Mouse (Mus musculus): ENCODE measurements around the gene Slc16a10. TPM values are rescaled to one million over a fixed set of nuclear protein-coding genes. Genes with fewer than 3 reads are reported as not detected.

Slc16a10 gene
- polyA plus RNA-seq, 1 experiment = 114 TPM

DNA sequence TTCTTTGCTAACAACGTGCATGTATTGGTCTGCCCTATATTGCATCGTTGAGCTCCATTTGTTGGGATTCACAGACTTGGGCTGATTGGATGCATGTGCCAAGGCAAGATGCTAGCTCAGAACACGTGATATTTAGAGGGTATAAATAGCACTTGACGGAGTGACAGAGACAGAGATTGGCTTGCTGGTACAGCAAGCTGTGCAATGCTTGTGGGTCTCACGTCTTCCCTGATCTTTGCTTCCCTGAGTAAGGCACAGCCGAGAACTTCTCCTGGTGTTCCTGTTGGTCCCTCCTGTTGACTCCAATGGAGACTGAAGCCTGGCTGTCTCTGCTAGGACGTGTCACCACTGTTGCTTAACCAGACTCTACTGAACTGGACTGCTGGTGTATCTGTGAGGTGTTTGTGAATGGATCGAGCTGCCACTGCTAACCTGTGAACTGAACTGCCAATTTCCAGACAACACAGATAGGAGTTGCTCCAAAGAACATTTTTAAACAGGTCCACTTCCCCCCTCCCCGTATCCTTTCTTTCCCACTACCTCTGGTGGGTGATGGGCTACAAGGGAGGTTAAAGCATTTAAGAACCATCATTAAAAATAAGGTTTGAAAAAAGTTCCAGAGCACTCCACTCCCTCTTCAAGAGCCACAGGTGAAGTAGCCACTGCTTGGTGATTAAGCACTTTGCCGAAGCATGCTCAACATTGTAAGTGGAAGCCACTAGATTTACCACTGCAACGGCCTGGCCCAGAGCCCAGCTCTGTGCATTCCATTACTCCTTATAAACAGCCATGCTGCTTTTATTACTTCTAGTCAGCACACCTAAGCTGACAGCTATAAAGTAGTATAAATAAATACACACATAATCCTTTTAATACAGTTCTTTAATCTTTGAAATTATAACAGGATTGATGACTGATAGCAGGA, 51.3 kb downstream of the Slc16a10 start:
- 64% methylated on average over 11 of the region's 11 CpGs for WGBS
- Histone ChIP-seq H3K27me3 (ENCODE audit: control insufficient read depth, insufficient read depth, low read length) (no peaks in the 10 kb centered on the region), H3K4me3 (ENCODE audit: low read depth, low read length) (no peak overlapping the region), H3K4me1 (ENCODE audit: control insufficient read depth, insufficient read depth, insufficient read length, low read length) (peaks cover 17% of the 10 kb centered on the region), H3K36me3 (ENCODE audit: control insufficient read depth, insufficient read depth, low read length) (no peaks in the 10 kb centered on the region), H3K27ac (ENCODE audit: insufficient read depth, low read depth, low read length) (no peak overlapping the region)
- TF ChIP-seq POLR2A (IDR thresholded peaks at IDR 0.05; ENCODE audit: low read depth, low read length) = no peak
- TF ChIP-seq CTCF (IDR thresholded peaks at IDR 0.05; ENCODE audit: extremely low read depth, insufficient read length, insufficient replicate concordance, low read depth, low read length) = no peak

DNA sequence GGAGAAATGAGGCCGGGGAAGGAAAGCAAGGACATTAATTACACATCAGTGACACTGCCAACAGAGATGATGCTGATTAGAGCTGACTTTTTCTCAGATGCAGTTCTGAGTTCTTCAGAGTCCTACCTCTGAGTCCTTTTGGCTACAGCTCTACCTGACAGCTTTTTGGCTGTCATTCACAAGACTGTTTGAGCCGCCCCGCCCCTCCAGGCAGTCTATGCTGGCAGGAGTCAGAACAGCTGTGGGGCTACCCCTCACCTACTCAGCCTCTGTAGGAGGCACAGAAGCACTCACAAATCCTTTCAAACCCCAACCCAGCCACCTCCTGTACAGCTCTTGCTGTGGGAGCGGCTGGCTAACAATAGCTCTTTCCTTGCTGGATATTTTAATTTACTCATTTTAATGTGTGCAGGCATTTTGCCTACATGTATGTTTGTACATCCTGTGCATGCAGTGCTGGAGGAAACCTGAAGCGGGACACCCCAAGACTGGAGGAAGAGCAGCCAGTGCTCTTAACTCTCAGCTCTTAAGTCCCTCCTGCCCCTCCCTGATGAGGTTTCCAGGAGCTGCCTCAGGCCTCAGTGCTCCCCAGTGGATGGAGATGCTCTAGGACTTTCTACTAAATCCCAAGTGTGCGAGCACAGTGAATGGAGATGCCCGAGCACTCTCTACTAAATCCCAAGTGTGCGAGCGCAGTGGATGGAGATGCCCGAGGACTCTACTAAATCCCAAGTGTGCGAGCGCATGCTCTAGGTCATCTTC, 57.5 kb downstream of the Slc16a10 start:
- H3K36me3 ChIP-seq (ENCODE audit: control insufficient read depth, insufficient read depth, low read length) = peaks cover 7% of the 10 kb centered on the region
- H3K4me3 ChIP-seq (ENCODE audit: low read depth, low read length) = no peak overlapping the region
- peaks cover 13% of the 10 kb centered on the region for H3K4me1 ChIP-seq (ENCODE audit: control insufficient read depth, insufficient read depth, insufficient read length, low read length)
- 79% methylated on average over 12 of the region's 12 CpGs for WGBS
- no peak for TF ChIP-seq POLR2A (IDR thresholded peaks at IDR 0.05; ENCODE audit: low read depth, low read length)
- TF ChIP-seq CTCF (IDR thresholded peaks at IDR 0.05; ENCODE audit: extremely low read depth, insufficient read length, insufficient replicate concordance, low read depth, low read length) = no peak
- H3K27ac ChIP-seq (ENCODE audit: insufficient read depth, low read depth, low read length) = no peak overlapping the region
- H3K27me3 ChIP-seq (ENCODE audit: control insufficient read depth, insufficient read depth, low read length) = no peaks in the 10 kb centered on the region

DNA sequence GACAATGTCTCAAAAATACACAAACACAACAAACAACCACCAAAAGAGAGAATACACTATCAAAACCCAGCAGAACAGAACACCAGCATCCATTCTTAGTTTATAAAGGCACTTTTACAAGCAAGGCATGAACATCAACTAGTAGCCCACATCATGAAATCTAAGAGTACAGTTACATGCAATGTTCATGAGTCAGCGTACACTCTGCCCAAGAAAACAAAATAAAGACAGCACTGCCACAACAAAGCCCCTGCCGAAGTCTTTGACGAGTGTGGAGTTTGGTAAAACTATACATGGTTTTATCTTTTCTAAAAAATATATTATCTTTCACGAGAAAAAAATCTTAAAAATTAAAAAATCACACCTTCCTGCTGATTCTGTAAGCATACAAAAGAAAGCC, 58.5 kb downstream of the Slc16a10 start:
- 81% methylated on average over 4 of the region's 4 CpGs for WGBS
- Histone ChIP-seq H3K36me3 (ENCODE audit: control insufficient read depth, insufficient read depth, low read length) (peaks cover 7% of the 10 kb centered on the region), H3K4me1 (ENCODE audit: control insufficient read depth, insufficient read depth, insufficient read length, low read length) (peaks cover 17% of the 10 kb centered on the region), H3K4me3 (ENCODE audit: low read depth, low read length) (no peak overlapping the region), H3K27ac (ENCODE audit: insufficient read depth, low read depth, low read length) (no peak overlapping the region), H3K27me3 (ENCODE audit: control insufficient read depth, insufficient read depth, low read length) (no peaks in the 10 kb centered on the region)
- TF ChIP-seq CTCF (IDR thresholded peaks at IDR 0.05; ENCODE audit: extremely low read depth, insufficient read length, insufficient replicate concordance, low read depth, low read length) = no peak
- TF ChIP-seq POLR2A (IDR thresholded peaks at IDR 0.05; ENCODE audit: low read depth, low read length) = no peak

DNA sequence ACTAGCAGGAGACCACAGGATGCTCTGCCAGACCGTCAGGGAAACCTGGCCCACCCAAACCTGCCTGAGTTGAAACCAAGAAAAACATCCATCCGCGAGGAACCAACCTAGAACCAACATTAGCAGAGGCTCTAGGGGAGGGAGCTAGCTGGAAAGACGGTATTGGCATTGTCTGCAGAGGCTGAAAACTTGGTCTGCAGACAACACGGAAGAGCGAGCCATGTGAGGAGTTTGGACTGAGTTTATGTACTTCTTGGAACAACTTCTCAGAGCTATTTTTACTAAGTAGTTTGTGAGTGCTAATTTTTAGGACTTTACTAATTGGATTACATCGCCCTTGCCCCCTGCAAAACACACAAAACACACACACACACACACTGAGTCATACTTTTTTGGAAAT, 59.4 kb downstream of the Slc16a10 start:
- TF ChIP-seq POLR2A (IDR thresholded peaks at IDR 0.05; ENCODE audit: low read depth, low read length) = no peak
- TF ChIP-seq CTCF (IDR thresholded peaks at IDR 0.05; ENCODE audit: extremely low read depth, insufficient read length, insufficient replicate concordance, low read depth, low read length) = no peak
- Histone ChIP-seq H3K27ac (ENCODE audit: insufficient read depth, low read depth, low read length) (no peak overlapping the region), H3K27me3 (ENCODE audit: control insufficient read depth, insufficient read depth, low read length) (no peaks in the 10 kb centered on the region), H3K4me3 (ENCODE audit: low read depth, low read length) (no peak overlapping the region), H3K36me3 (ENCODE audit: control insufficient read depth, insufficient read depth, low read length) (peaks cover 7% of the 10 kb centered on the region), H3K4me1 (ENCODE audit: control insufficient read depth, insufficient read depth, insufficient read length, low read length) (peaks cover 17% of the 10 kb centered on the region)
- WGBS = 85% methylated on average over 7 of the region's 7 CpGs

DNA sequence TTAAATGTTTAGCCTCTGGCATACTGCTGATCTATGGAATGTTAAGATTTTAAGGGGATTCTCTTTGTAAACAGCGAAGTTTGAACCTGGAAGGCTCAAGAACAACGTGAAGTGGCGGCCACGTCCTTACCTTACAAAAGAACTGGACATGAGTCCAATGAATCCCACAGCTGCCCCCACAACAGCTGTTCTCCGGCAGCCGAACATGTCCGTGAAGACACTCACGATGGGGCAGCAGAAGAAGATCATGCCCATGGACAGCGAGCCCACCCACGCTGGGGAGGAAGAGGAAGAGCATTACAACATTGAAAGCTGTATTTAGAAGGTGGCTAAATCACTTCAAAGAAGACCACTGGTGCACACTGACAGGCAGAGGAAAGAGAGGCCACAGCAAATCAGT, 61.5 kb downstream of the Slc16a10 start:
- WGBS = 80% methylated on average over 10 of the region's 10 CpGs
- no peak for TF ChIP-seq CTCF (IDR thresholded peaks at IDR 0.05; ENCODE audit: extremely low read depth, insufficient read length, insufficient replicate concordance, low read depth, low read length)
- no peak for TF ChIP-seq POLR2A (IDR thresholded peaks at IDR 0.05; ENCODE audit: low read depth, low read length)
- Histone ChIP-seq H3K27ac (ENCODE audit: insufficient read depth, low read depth, low read length) (no peak overlapping the region), H3K4me1 (ENCODE audit: control insufficient read depth, insufficient read depth, insufficient read length, low read length) (peaks cover 23% of the 10 kb centered on the region), H3K27me3 (ENCODE audit: control insufficient read depth, insufficient read depth, low read length) (no peaks in the 10 kb centered on the region), H3K4me3 (ENCODE audit: low read depth, low read length) (no peak overlapping the region), H3K36me3 (ENCODE audit: control insufficient read depth, insufficient read depth, low read length) (peaks cover 17% of the 10 kb centered on the region)

DNA sequence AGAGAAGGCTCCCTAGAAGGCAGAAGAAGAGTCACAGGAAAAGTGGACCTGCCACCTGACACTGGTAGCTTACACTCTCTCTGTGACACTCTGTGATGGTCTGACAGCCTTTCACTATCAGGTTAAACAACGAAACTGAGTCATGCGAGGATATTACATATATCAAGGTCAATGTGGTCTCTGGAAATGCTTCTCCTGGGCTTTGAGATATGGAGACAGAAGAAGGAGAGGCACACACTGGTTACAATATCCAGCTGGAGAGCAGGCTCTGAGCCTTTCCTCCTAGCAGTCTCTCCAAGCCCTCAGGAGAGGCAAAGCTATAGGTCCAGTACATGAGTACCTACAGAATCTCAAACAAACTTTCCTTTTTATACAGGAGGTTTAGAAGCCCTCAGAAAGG, 62.8 kb downstream of the Slc16a10 start:
- peaks cover 19% of the 10 kb centered on the region for H3K36me3 ChIP-seq (ENCODE audit: control insufficient read depth, insufficient read depth, low read length)
- H3K27ac ChIP-seq (ENCODE audit: insufficient read depth, low read depth, low read length) = no peak overlapping the region
- H3K4me1 ChIP-seq (ENCODE audit: control insufficient read depth, insufficient read depth, insufficient read length, low read length) = peaks cover 24% of the 10 kb centered on the region; the same call in 1 of the 2 replicates
- no peak overlapping the region for H3K4me3 ChIP-seq (ENCODE audit: low read depth, low read length)
- H3K27me3 ChIP-seq (ENCODE audit: control insufficient read depth, insufficient read depth, low read length) = no peaks in the 10 kb centered on the region
- no peak for TF ChIP-seq POLR2A (IDR thresholded peaks at IDR 0.05; ENCODE audit: low read depth, low read length)
- no peak for TF ChIP-seq CTCF (IDR thresholded peaks at IDR 0.05; ENCODE audit: extremely low read depth, insufficient read length, insufficient replicate concordance, low read depth, low read length)
- 62% methylated on average over 2 of the region's 2 CpGs for WGBS

DNA sequence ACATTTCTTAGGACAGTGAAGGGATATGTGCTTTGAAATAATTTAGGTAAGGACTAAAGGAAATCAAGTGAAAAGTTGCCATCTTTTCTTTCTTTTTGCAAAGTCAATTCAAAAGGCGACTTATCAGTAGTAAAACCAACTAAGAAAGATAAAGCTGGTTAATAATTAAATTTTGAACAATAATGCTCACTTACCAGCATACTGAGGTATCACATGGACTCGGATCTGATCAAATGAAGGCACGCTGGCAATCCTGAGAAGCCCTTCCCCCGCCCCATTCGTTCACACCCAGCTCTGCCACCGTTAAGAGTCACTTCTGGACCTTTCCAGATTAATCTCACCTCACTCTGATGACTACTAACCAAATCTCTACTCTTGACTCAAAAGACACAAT, 64.1 kb downstream of the Slc16a10 start:
- no peak overlapping the region for H3K27ac ChIP-seq (ENCODE audit: insufficient read depth, low read depth, low read length)
- TF ChIP-seq POLR2A (IDR thresholded peaks at IDR 0.05; ENCODE audit: low read depth, low read length) (no peak), CTCF (IDR thresholded peaks at IDR 0.05; ENCODE audit: extremely low read depth, insufficient read length, insufficient replicate concordance, low read depth, low read length) (no peak)
- 26% methylated on average over 6 of the region's 6 CpGs for WGBS
- H3K4me1 ChIP-seq (ENCODE audit: control insufficient read depth, insufficient read depth, insufficient read length, low read length) = peaks cover 24% of the 10 kb centered on the region; the same call in 1 of the 2 replicates
- H3K4me3 ChIP-seq (ENCODE audit: low read depth, low read length) = no peak overlapping the region
- H3K27me3 ChIP-seq (ENCODE audit: control insufficient read depth, insufficient read depth, low read length) = no peaks in the 10 kb centered on the region
- H3K36me3 ChIP-seq (ENCODE audit: control insufficient read depth, insufficient read depth, low read length) = peaks cover 19% of the 10 kb centered on the region

All from small intestine, adult 2 months (tissue).